Comparison of ENCODE assay signal across 32 mouse cellular contexts in the genomic region with DNA sequence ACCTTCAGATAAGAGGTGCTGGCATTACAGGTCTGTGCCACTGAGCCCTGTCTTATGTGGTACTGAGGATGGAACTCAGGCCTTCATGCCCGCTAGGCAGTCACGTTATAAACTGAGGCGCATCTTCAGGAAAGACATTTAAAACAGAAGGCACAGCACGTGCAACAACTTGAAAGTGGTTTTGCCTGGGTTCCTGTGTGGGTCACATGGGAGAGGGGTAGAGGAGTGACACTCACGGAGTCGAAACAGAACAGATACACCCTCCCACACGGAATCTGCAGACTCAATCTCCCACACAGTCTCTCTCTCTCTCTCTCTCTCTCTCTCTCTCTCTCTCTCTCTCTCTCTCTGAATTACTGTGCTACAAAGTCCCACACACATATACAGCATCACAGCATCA. TPM values are rescaled to one million over a fixed set of nuclear protein-coding genes. Genes with fewer than 3 reads are reported as not detected.
DNase-seq lines count a peak whose midpoint lies in the region; ATAC-seq and TF ChIP-seq lines count a peak whose summit lies in the region.
"Had no signal": no experiment of that assay in that cellular context is flagged by ENCODE, and none has a peak within 500 bp of the region (broad histone marks: within the 10 kb centered on the region; RNA-seq: fewer than 3 reads in every experiment).

No protein-coding gene starts in this region.

- H3K4me2 ChIP-seq in lung, postnatal 0 days (replicated peaks; ENCODE audit: low read depth, low read length), result no peak overlapping the region
- H3K4me2 ChIP-seq: embryonic facial prominence, embryonic 13.5 days; hindbrain, embryonic 12.5 days; limb, embryonic 13.5 days; liver, embryonic 12.5 days; stomach, embryonic 15.5 days had no signal

- no peaks in the 10 kb centered on the region for H3K9me3 ChIP-seq in lung, postnatal 0 days (ENCODE audit: low read length)
- H3K9me3 ChIP-seq: embryonic facial prominence, embryonic 13.5 days; forebrain, embryonic 10.5 days; G1E; hindbrain, embryonic 12.5 days; limb, embryonic 13.5 days; liver, embryonic 12.5 days; stomach, embryonic 15.5 days had no signal

- TF ChIP-seq CTCF in lung, postnatal 0 days (IDR thresholded peaks at IDR 0.05), result no peak
- TF ChIP-seq CTCF in thymus, adult 2 months (IDR thresholded peaks at IDR 0.05; ENCODE audit: borderline replicate concordance, control insufficient read depth, extremely low read depth, insufficient read depth, low read length, poor library complexity), result no peak

- H3K27ac ChIP-seq in lung, postnatal 0 days (ENCODE audit: low read length), result 0 out of 2 replicates have a peak overlapping the region, but pooled peaks have one; percentile 10
- H3K27ac ChIP-seq in thymus, adult 2 months (ENCODE audit: control insufficient read depth, insufficient read depth, low read length), result no peak overlapping the region
- H3K27ac ChIP-seq: embryonic facial prominence, embryonic 13.5 days; forebrain, embryonic 10.5 days; hindbrain, embryonic 12.5 days; hindbrain, postnatal 0 days; limb, embryonic 13.5 days; liver, embryonic 12.5 days; stomach, embryonic 15.5 days had no signal

- 79% methylated on average over 7 of the region's 7 CpGs for WGBS in lung, postnatal 0 days
- WGBS in thymus, adult 2 months, result 30% methylated on average over 7 of the region's 7 CpGs

- H3K4me1 ChIP-seq in lung, postnatal 0 days (ENCODE audit: insufficient read depth, low read depth, low read length), result peaks cover 10% of the 10 kb centered on the region
- H3K4me1 ChIP-seq in thymus, adult 2 months (replicated peaks; ENCODE audit: control insufficient read depth, insufficient read depth, low read length), result peaks cover 22% of the 10 kb centered on the region

- no peaks in the 10 kb centered on the region for H3K27me3 ChIP-seq in lung, postnatal 0 days (replicated peaks; ENCODE audit: insufficient read depth, low read length)
- H3K27me3 ChIP-seq in thymus, adult 2 months (ENCODE audit: control insufficient read depth, insufficient read depth, low read length), result no peaks in the 10 kb centered on the region
- H3K27me3 ChIP-seq: embryonic facial prominence, embryonic 13.5 days; hindbrain, embryonic 12.5 days; limb, embryonic 13.5 days; liver, embryonic 12.5 days; stomach, embryonic 15.5 days had no signal

- TF ChIP-seq EP300 in lung, postnatal 0 days (IDR thresholded peaks at IDR 0.05), result no peak

- H3K4me3 ChIP-seq in lung, postnatal 0 days (ENCODE audit: low read depth, low read length), result no peak overlapping the region
- H3K4me3 ChIP-seq in thymus, adult 2 months (ENCODE audit: control insufficient read depth, insufficient read depth, low read length), result no peak overlapping the region
- H3K4me3 ChIP-seq: embryonic facial prominence, embryonic 13.5 days; forebrain, embryonic 10.5 days; hindbrain, embryonic 12.5 days; limb, embryonic 13.5 days; liver, embryonic 12.5 days; stomach, embryonic 15.5 days had no signal

- no peak overlapping the region for H3K9ac ChIP-seq in lung, postnatal 0 days (replicated peaks; ENCODE audit: low read depth)
- H3K9ac ChIP-seq: embryonic facial prominence, embryonic 13.5 days; hindbrain, embryonic 12.5 days; limb, embryonic 13.5 days; liver, embryonic 12.5 days; stomach, embryonic 15.5 days had no signal

- DNase-seq in layer of hippocampus, adult 18-20 months (ENCODE audit: low spot score in 2 of 2), result peak; percentile 44 to 63
- DNase-seq in layer of hippocampus, postnatal 10 days (ENCODE audit: low spot score in 2 of 2), result no peak
- DNase-seq in lung, postnatal 0 days (ENCODE audit: low spot score), result no peak
- DNase-seq in lung, postnatal 4 days, result no peak
- DNase-seq in T-cell, adult 2 months (ENCODE audit: low spot score), result peak; percentile 13
- DNase-seq in telencephalon, adult 2 months (ENCODE audit: low read depth, low spot score), result peak; percentile 75
- DNase-seq in thymus, adult 2 months, result no peak
- no peak for DNase-seq in adrenal gland, postnatal 14 days
- DNase-seq: adrenal gland, postnatal 10 days; cerebellum, adult 11-12 months; cerebellum, postnatal 10 days; gastrocnemius, postnatal 14 days; heart, postnatal 36 days; kidney, adult 9 months; kidney, postnatal 10 days; lung, adult 18-20 months; lung, postnatal 10 days; midbrain, embryonic 14.5 days; right cerebral cortex, adult 18-20 months; thymus, postnatal 25 days had no signal

- ATAC-seq in lung, postnatal 0 days, result no peak
- ATAC-seq: forebrain, embryonic 16.5 days; hindbrain, postnatal 0 days; intestine, postnatal 0 days; liver, embryonic 12.5 days had no signal

- TF ChIP-seq POLR2A in thymus, adult 2 months (IDR thresholded peaks at IDR 0.05; ENCODE audit: control insufficient read depth, extremely low read depth, insufficient read depth, low read length, poor library complexity), result no peak

- H3K36me3 ChIP-seq in lung, postnatal 0 days (ENCODE audit: insufficient read depth, low read length), result peaks cover 40% of the 10 kb centered on the region
- H3K36me3 ChIP-seq in thymus, adult 2 months (ENCODE audit: control insufficient read depth, insufficient read depth, low read length), result no peaks in the 10 kb centered on the region
- H3K36me3 ChIP-seq: hindbrain, embryonic 12.5 days had no signal

RNA-seq across cellular contexts. Expression of a gene that starts 2.5 kb away (rescaled TPM):
- total RNA-seq in layer of hippocampus, adult 18-20 months (2021), result 100 to 1,000 TPM; 146 to 147 TPM
- total RNA-seq in layer of hippocampus, postnatal 10 days (2021), result 100 to 1,000 TPM; 142 to 148 TPM
- polyA plus RNA-seq in lung, postnatal 0 days (2015; fragmentation: Nextera tagmentation; extraction: Ambion mirVana), result 65.1 and 71.8 TPM in 2 replicates
- 359 and 363 TPM in 2 replicates for polyA plus RNA-seq in thymus, adult 2 months (2012; rRNA removed)
- total RNA-seq in adrenal gland, postnatal 14 days (2021), result 90.9 and 93.2 TPM in 2 replicates

RNA-seq across cellular contexts. Expression of a gene that starts 32.0 kb away (rescaled TPM):
- total RNA-seq in layer of hippocampus, adult 18-20 months (2021), result 10 to 100 TPM in 1 of 2 experiments, 1 to 10 TPM in 1; 8.3 to 13.1 TPM
- 10 to 100 TPM in 1 of 2 experiments, 1 to 10 TPM in 1; 7.4 to 10.1 TPM for total RNA-seq in layer of hippocampus, postnatal 10 days (2021)
- polyA plus RNA-seq in lung, postnatal 0 days (2015; fragmentation: Nextera tagmentation; extraction: Ambion mirVana), result 5.3 and 8.2 TPM in 2 replicates
- 2.8 and 8.9 TPM in 2 replicates for polyA plus RNA-seq in thymus, adult 2 months (2012; rRNA removed)
- 5.3 and 7.8 TPM in 2 replicates for total RNA-seq in adrenal gland, postnatal 14 days (2021)
- total RNA-seq: neutrophil, adult 5-6 weeks had no signal

RNA-seq across cellular contexts. Expression of a gene that starts 37.7 kb away (rescaled TPM):
- total RNA-seq in layer of hippocampus, adult 18-20 months (2021), result 1 to 10 TPM; 1.8 to 2.1 TPM
- total RNA-seq in layer of hippocampus, postnatal 10 days (2021), result 1 to 10 TPM; 3.7 to 4.4 TPM
- polyA plus RNA-seq in lung, postnatal 0 days (2015; fragmentation: Nextera tagmentation; extraction: Ambion mirVana), result 7.8 and 8.0 TPM in 2 replicates
- polyA plus RNA-seq in thymus, adult 2 months (2012; rRNA removed), result 1.5 and 2.0 TPM in 2 replicates
- total RNA-seq in adrenal gland, postnatal 14 days (2021), result 18.4 and 20.9 TPM in 2 replicates
- total RNA-seq: neutrophil, adult 5-6 weeks had no signal

RNA-seq across cellular contexts. Expression of a gene that starts 43.6 kb away (rescaled TPM):
- 1 to 10 TPM; 3.0 to 5.0 TPM for total RNA-seq in layer of hippocampus, adult 18-20 months (2021)
- total RNA-seq in layer of hippocampus, postnatal 10 days (2021), result 1 to 10 TPM; 4.1 to 5.0 TPM
- 0.18 and 0.21 TPM in 2 replicates for polyA plus RNA-seq in lung, postnatal 0 days (2015; fragmentation: Nextera tagmentation; extraction: Ambion mirVana)
- not detected in 2 replicates for polyA plus RNA-seq in thymus, adult 2 months (2012; rRNA removed)
- 0.23 and 0.33 TPM in 2 replicates for total RNA-seq in adrenal gland, postnatal 14 days (2021)
- total RNA-seq: common myeloid progenitor, adult 5-6 weeks had no signal

RNA-seq across cellular contexts. Expression of a gene that starts 47.4 kb away (rescaled TPM):
- 10 to 100 TPM; 53.4 to 54.0 TPM for total RNA-seq in layer of hippocampus, adult 18-20 months (2021)
- 10 to 100 TPM; 42.9 to 44.8 TPM for total RNA-seq in layer of hippocampus, postnatal 10 days (2021)
- 0.02 and 0.04 TPM in 2 replicates for polyA plus RNA-seq in lung, postnatal 0 days (2015; fragmentation: Nextera tagmentation; extraction: Ambion mirVana)
- polyA plus RNA-seq in thymus, adult 2 months (2012; rRNA removed), result 2.3 TPM in 2 replicates
- 1.3 and 1.6 TPM in 2 replicates for total RNA-seq in adrenal gland, postnatal 14 days (2021)
- total RNA-seq: heart, postnatal 36 days had no signal
- polyA plus RNA-seq: G1E had no signal

Comparison
In these comparisons a context has a peak if more than half of its experiments do, and no peak if none do; other contexts are left out.
1. DNase-seq: peak in layer of hippocampus, adult 18-20 months (2 of 2), T-cell, adult 2 months (single experiment) and telencephalon, adult 2 months (single experiment); none in layer of hippocampus, postnatal 10 days (0 of 2), lung, postnatal 0 days (single experiment), lung, postnatal 4 days (0 of 2), thymus, adult 2 months (single experiment) and adrenal gland, postnatal 14 days (single experiment).